Mouse (Mus musculus): ENCODE data around the gene Tmem184c.

The Tmem184c gene

GRCm38 (mm10) chr8:77610374-77610969 is at the start of gene Tmem184c:
Tmem184c (minus strand) TSS chr8:77610698.
- DNase-seq (ENCODE audit: low spot score) = peak; percentile 99

GRCm38 (mm10) chr8:77659534-77660080 is 49.1 kb upstream of the Tmem184c start:
- no peak for DNase-seq (ENCODE audit: low spot score)

GRCm38 (mm10) chr8:77658356-77658755 is 47.9 kb upstream of the Tmem184c start:
- DNase-seq (ENCODE audit: low spot score) = no peak

GRCm38 (mm10) chr8:77650646-77651190 is 40.2 kb upstream of the Tmem184c start:
- no peak for DNase-seq (ENCODE audit: low spot score)

GRCm38 (mm10) chr8:77640093-77640839 is 29.8 kb upstream of the Tmem184c start:
- DNase-seq (ENCODE audit: low spot score) = no peak

- DNase-seq (ENCODE audit: low spot score) = no peak
Observed at GRCm38 (mm10) chr8:77637593-77637992, 27.1 kb upstream of the Tmem184c start.

- DNase-seq (ENCODE audit: low spot score) = no peak
Observed at GRCm38 (mm10) chr8:77634035-77634434, 23.5 kb upstream of the Tmem184c start.

- DNase-seq (ENCODE audit: low spot score) = no peak
Observed at GRCm38 (mm10) chr8:77633211-77633610, 22.7 kb upstream of the Tmem184c start.

GRCm38 (mm10) chr8:77630691-77631090 is 20.2 kb upstream of the Tmem184c start:
- DNase-seq (ENCODE audit: low spot score) = no peak

- DNase-seq (ENCODE audit: low spot score) = peak; percentile 79
Observed at GRCm38 (mm10) chr8:77629858-77630537, 19.5 kb upstream of the Tmem184c start.

- DNase-seq (ENCODE audit: low spot score) = no peak
Observed at GRCm38 (mm10) chr8:77623677-77624209, 13.2 kb upstream of the Tmem184c start.

GRCm38 (mm10) chr8:77617916-77618315 is 7.4 kb upstream of the Tmem184c start:
- peak; percentile 57 for DNase-seq (ENCODE audit: low spot score)

- DNase-seq (ENCODE audit: low spot score) = no peak
Observed at GRCm38 (mm10) chr8:77609621-77610020, 877 bp downstream of the Tmem184c start.

- DNase-seq (ENCODE audit: low spot score) = no peak
Observed at GRCm38 (mm10) chr8:77584174-77584573, 26.3 kb downstream of the Tmem184c start.

- DNase-seq (ENCODE audit: low spot score) = no peak
Observed at GRCm38 (mm10) chr8:77577674-77578073, 32.8 kb downstream of the Tmem184c start.

GRCm38 (mm10) chr8:77574229-77574628 is 36.3 kb downstream of the Tmem184c start:
- DNase-seq (ENCODE audit: low spot score) = no peak

- no peak for DNase-seq (ENCODE audit: low spot score)
Observed at GRCm38 (mm10) chr8:77561441-77561840, 49.1 kb downstream of the Tmem184c start.

- no peak for DNase-seq (ENCODE audit: low spot score)
Observed at GRCm38 (mm10) chr8:77552491-77552890, 58.0 kb downstream of the Tmem184c start.

- DNase-seq (ENCODE audit: low spot score) = peak; percentile 11
Observed at GRCm38 (mm10) chr8:77549881-77550580, 60.5 kb downstream of the Tmem184c start.

- peak; percentile 93 for DNase-seq (ENCODE audit: low spot score)
Observed at GRCm38 (mm10) chr8:77549121-77549706, 61.3 kb downstream of the Tmem184c start, which contains the start of gene Prmt9. Prmt9 (plus strand) TSS chr8:77549397.
